Mouse (Mus musculus) forebrain, embryonic 16.5 days (tissue): ENCODE measurements at regions not wholly inside any gene's neighbourhood (a gene's known extent, or its start where the extent isn't known, plus 50 kb on each side); places are given as distances from the start of the nearest gene placed in this dataset.

Experiments
- ATAC-seq: fragments of 200-750 bp; cut with Nextera tagmentation; 2 replicates; pipeline ENCODE4 v1.8.0; 2017; ENCODE audit warnings: mild to moderate bottlenecking, moderate library complexity
- H3K27ac ChIP-seq: fragments of 300-500 bp; sonication (generic); 2 replicates; pipeline ENCODE4 v1.5.1; 2014; ENCODE audit warnings: low read length, control low read depth
- H3K27me3 ChIP-seq: fragments of 300-500 bp; sonication (generic); replicated peaks from 2 replicates; pipeline ENCODE4 v1.6.1; 2014; ENCODE audit warnings: low read length; ENCODE audit not compliant: control insufficient read depth, insufficient read depth
- H3K36me3 ChIP-seq: fragments of 300-500 bp; sonication (generic); 2 replicates; pipeline ENCODE4 v1.6.1; 2014; ENCODE audit not compliant: control insufficient read depth, insufficient read depth
- H3K4me1 ChIP-seq: fragments of 300-500 bp; sonication (generic); replicated peaks from 2 replicates; pipeline ENCODE4 v1.6.1; 2014; ENCODE audit warnings: low read length; ENCODE audit not compliant: control insufficient read depth, insufficient read depth
- H3K4me2 ChIP-seq: fragments of 300-500 bp; sonication (generic); 2 replicates; pipeline ENCODE4 v1.6.1; 2014; ENCODE audit warnings: mild to moderate bottlenecking, low read length, control low read depth
- H3K4me3 ChIP-seq: fragments of 300-500 bp; sonication (generic); replicated peaks from 2 replicates; pipeline ENCODE4 v1.5.1; 2014; ENCODE audit warnings: mild to moderate bottlenecking, low read length, control low read depth
- H3K9ac ChIP-seq: fragments of 300-500 bp; sonication (generic); replicated peaks from 2 replicates; pipeline ENCODE4 v1.6.1; 2014; ENCODE audit warnings: low read depth, low read length, control low read depth
- H3K9me3 ChIP-seq: fragments of 300-500 bp; sonication (generic); 2 replicates; pipeline ENCODE4 v1.6.1; 2016; ENCODE audit warnings: low read length; ENCODE audit not compliant: control insufficient read depth
- WGBS: fragments of 180-500 bp; shearing (Covaris S2); extraction: QIAGEN DNeasy Blood & Tissue Kit; methylation state at CpG from one replicate; pipeline ENCODE4 v1.1.7; 2014; 5-methylcytosine and 5-hydroxymethylcytosine counted together

DNA sequence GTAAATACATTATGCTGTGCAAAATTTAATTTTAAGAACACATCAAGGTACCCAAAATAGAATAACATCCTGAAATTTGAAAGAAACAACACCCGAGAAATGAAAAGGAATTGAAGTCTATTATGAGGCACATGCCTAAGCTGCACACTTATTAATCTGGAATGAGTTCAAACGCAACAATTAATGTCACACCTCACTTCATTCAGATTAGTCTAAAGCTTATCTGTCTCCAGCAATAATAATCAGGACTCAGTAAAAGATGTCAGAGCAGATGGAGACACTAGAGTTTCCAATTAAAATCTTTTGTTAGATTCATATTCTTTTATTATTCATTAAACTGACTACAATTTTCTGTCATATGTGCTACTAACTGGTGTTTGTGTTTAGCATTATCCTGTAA lies 308.2 kb upstream of the Ccdc54 start:
- Histone ChIP-seq H3K4me2 (no peak overlapping the region), H3K4me3 (no peak overlapping the region), H3K27ac (no peak overlapping the region), H3K9ac (no peak overlapping the region), H3K27me3 (no peaks in the 10 kb centered on the region), H3K9me3 (no peaks in the 10 kb centered on the region), H3K36me3 (no peaks in the 10 kb centered on the region), H3K4me1 (no peaks in the 10 kb centered on the region)
- WGBS, result 54% methylated on average over 2 of the region's 2 CpGs
- ATAC-seq, result peak; percentile 69

- no peaks in the 10 kb centered on the region for H3K4me1 ChIP-seq
- no peak overlapping the region for H3K4me2 ChIP-seq
- no peaks in the 10 kb centered on the region for H3K36me3 ChIP-seq
- WGBS, result 64% methylated on average over 3 of the region's 3 CpGs
- no peak for ATAC-seq
- H3K27me3 ChIP-seq, result no peaks in the 10 kb centered on the region
- no peak overlapping the region for H3K9ac ChIP-seq
- H3K9me3 ChIP-seq, result no peaks in the 10 kb centered on the region
- no peak overlapping the region for H3K4me3 ChIP-seq
- no peak overlapping the region for H3K27ac ChIP-seq
Observed at GRCm38 (mm10) chr16:50877926-50878325, 287.0 kb upstream of the Ccdc54 start.

GRCm38 (mm10) chr16:50871318-50871717 lies 280.4 kb upstream of the Ccdc54 start:
- H3K9me3 ChIP-seq, result no peaks in the 10 kb centered on the region
- no peak overlapping the region for H3K4me3 ChIP-seq
- ATAC-seq, result no peak
- H3K36me3 ChIP-seq, result no peaks in the 10 kb centered on the region
- H3K9ac ChIP-seq, result no peak overlapping the region
- H3K4me1 ChIP-seq, result no peaks in the 10 kb centered on the region
- H3K4me2 ChIP-seq, result no peak overlapping the region
- no peak overlapping the region for H3K27ac ChIP-seq
- 84% methylated on average over 4 of the region's 4 CpGs for WGBS
- H3K27me3 ChIP-seq, result no peaks in the 10 kb centered on the region

- Histone ChIP-seq H3K9ac (no peak overlapping the region), H3K27ac (no peak overlapping the region), H3K4me3 (no peak overlapping the region), H3K4me2 (no peak overlapping the region), H3K4me1 (no peaks in the 10 kb centered on the region), H3K27me3 (no peaks in the 10 kb centered on the region), H3K9me3 (no peaks in the 10 kb centered on the region), H3K36me3 (no peaks in the 10 kb centered on the region)
- WGBS, result 58% methylated on average over 5 of the region's 5 CpGs
- no peak for ATAC-seq
Observed at GRCm38 (mm10) chr16:50863565-50863964, 272.6 kb upstream of the Ccdc54 start.

GRCm38 (mm10) chr16:50859513-50859912 lies 268.6 kb upstream of the Ccdc54 start:
- ATAC-seq, result no peak
- Histone ChIP-seq H3K36me3 (no peaks in the 10 kb centered on the region), H3K9me3 (no peaks in the 10 kb centered on the region), H3K27me3 (no peaks in the 10 kb centered on the region), H3K9ac (no peak overlapping the region), H3K4me1 (no peaks in the 10 kb centered on the region), H3K4me2 (no peak overlapping the region), H3K4me3 (no peak overlapping the region), H3K27ac (no peak overlapping the region)
- WGBS, result 87% methylated on average over 1 of the region's 1 CpGs

DNA sequence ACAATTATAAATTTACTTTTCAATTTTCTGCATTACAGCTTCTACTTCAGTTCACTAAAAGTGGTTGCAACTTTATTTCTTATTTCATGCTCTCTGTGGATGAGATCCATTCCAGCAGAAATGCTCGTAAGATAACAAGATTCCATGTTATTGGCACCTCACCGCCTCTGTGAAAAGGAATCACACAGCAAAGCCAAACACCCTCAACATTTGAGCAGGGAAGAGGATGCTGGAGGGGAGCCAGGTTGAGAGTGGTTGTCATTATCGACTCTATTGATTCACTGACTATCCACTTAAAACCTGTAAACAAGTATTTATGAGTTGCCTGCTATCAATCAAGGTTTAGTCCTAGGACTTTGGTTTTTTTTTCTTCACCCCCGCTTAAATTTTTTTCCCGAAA lies 261.1 kb upstream of the Ccdc54 start:
- Histone ChIP-seq H3K4me1 (no peaks in the 10 kb centered on the region), H3K27ac (no peak overlapping the region), H3K9ac (no peak overlapping the region), H3K4me3 (no peak overlapping the region), H3K36me3 (no peaks in the 10 kb centered on the region), H3K9me3 (no peaks in the 10 kb centered on the region), H3K27me3 (no peaks in the 10 kb centered on the region), H3K4me2 (no peak overlapping the region)
- ATAC-seq, result no peak
- WGBS, result 58% methylated on average over 5 of the region's 5 CpGs

DNA sequence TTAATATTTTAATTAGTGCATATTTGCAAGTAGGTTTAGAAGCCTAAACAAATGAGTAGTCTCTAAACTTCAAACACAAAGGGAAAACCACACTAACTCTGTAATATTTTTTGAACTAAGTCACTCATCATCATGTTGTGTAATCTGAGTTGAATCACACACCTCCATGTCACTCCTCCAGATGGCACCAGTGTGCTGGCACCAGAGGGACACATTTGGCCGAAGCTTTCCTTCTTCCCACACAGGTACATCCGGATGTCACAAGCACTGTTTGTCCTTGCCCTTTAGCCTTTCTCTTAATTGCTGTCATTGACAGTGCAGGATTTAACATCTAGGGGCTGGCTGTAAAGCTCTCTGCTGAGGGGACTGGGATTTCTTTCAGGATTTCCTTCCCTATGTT lies 256.7 kb upstream of the Ccdc54 start:
- ATAC-seq, result no peak
- Histone ChIP-seq H3K9me3 (no peaks in the 10 kb centered on the region), H3K9ac (no peak overlapping the region), H3K4me3 (no peak overlapping the region), H3K27me3 (no peaks in the 10 kb centered on the region), H3K4me1 (no peaks in the 10 kb centered on the region), H3K36me3 (no peaks in the 10 kb centered on the region), H3K27ac (no peak overlapping the region), H3K4me2 (no peak overlapping the region)
- WGBS, result 45% methylated on average over 2 of the region's 2 CpGs

DNA sequence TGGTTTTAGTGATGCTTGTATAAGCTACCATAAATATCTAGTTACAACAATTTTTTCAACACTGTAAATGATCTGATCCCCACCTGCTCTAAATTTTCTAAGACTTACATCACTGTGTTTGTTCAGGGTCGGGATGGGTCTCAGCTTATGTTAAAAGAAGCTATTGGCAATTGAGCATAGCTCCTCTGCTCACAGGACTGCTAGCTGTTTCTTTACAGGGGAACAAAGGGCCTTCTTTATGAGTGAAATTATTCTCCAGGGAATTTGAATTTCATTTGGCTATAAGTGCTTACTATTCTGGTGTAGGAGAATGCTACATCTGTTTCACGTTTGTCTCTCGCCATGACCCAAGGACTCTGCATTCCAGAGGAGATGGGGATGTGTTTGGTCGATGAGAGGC lies 255.6 kb upstream of the Ccdc54 start:
- no peak overlapping the region for H3K27ac ChIP-seq
- 75% methylated on average over 4 of the region's 4 CpGs for WGBS
- H3K4me1 ChIP-seq, result peaks cover 3% of the 10 kb centered on the region
- no peaks in the 10 kb centered on the region for H3K36me3 ChIP-seq
- no peak overlapping the region for H3K4me2 ChIP-seq
- no peaks in the 10 kb centered on the region for H3K9me3 ChIP-seq
- ATAC-seq, result no peak
- H3K9ac ChIP-seq, result no peak overlapping the region
- H3K27me3 ChIP-seq, result no peaks in the 10 kb centered on the region
- H3K4me3 ChIP-seq, result no peak overlapping the region

GRCm38 (mm10) chr16:50841677-50842580 lies 251.0 kb upstream of the Ccdc54 start:
- peak; percentile 92 for ATAC-seq
- peak overlapping the region; percentile 41; the same call in 1 of the 2 replicates for H3K9ac ChIP-seq
- WGBS, result 19% methylated on average over 15 of the region's 15 CpGs
- peak overlapping the region; percentile 50 for H3K4me2 ChIP-seq
- H3K27me3 ChIP-seq, result no peaks in the 10 kb centered on the region
- H3K9me3 ChIP-seq, result no peaks in the 10 kb centered on the region
- H3K36me3 ChIP-seq, result no peaks in the 10 kb centered on the region
- H3K27ac ChIP-seq, result no peak overlapping the region
- peaks cover 6% of the 10 kb centered on the region for H3K4me1 ChIP-seq
- H3K4me3 ChIP-seq, result peak overlapping the region; percentile 30
